Mouse (Mus musculus): Measurements from ENCODE around the gene Fcgr3. TPM values are rescaled to one million over a fixed set of nuclear protein-coding genes. Genes with fewer than 3 reads are reported as not detected.

Fcgr3 gene
- polyA plus RNA-seq, 1 experiment from 2014 or later: 13.9 TPM

GRCm38 (mm10) chr1:171044365-171045078 is 20.2 kb downstream of the Fcgr3 start:
- Histone ChIP-seq H3K4me3 (ENCODE audit: low read depth, low read length) (peak overlapping the region; percentile 60), H3K4me2 (replicated peaks; ENCODE audit: low read depth) (peak overlapping the region; percentile 58), H3K9ac (ENCODE audit: low read depth, low read length) (no peak overlapping the region), H3K4me1 (replicated peaks; ENCODE audit: control insufficient read depth, insufficient read depth, low read length) (no peaks in the 10 kb centered on the region), H3K9me3 (ENCODE audit: control insufficient read depth) (no peaks in the 10 kb centered on the region), H3K27me3 (replicated peaks; ENCODE audit: control insufficient read depth, insufficient read depth, low read length) (no peaks in the 10 kb centered on the region), H3K36me3 (ENCODE audit: control insufficient read depth, insufficient read depth) (no peaks in the 10 kb centered on the region), H3K27ac (ENCODE audit: low read depth, low read length) (no peak overlapping the region)
- TF ChIP-seq CTCF (IDR thresholded peaks at IDR 0.05; ENCODE audit: low read depth): no peak
- peak; percentile 92 for ATAC-seq
- under 1% methylated on average over 33 of the region's 33 CpGs for WGBS

- Histone ChIP-seq H3K27ac (ENCODE audit: low read depth, low read length) (no peak overlapping the region), H3K9me3 (ENCODE audit: control insufficient read depth) (no peaks in the 10 kb centered on the region), H3K4me3 (ENCODE audit: low read depth, low read length) (peak overlapping the region; percentile 60), H3K4me2 (replicated peaks; ENCODE audit: low read depth) (peak overlapping the region; percentile 58), H3K4me1 (replicated peaks; ENCODE audit: control insufficient read depth, insufficient read depth, low read length) (no peaks in the 10 kb centered on the region), H3K36me3 (ENCODE audit: control insufficient read depth, insufficient read depth) (no peaks in the 10 kb centered on the region), H3K9ac (ENCODE audit: low read depth, low read length) (no peak overlapping the region), H3K27me3 (replicated peaks; ENCODE audit: control insufficient read depth, insufficient read depth, low read length) (no peaks in the 10 kb centered on the region)
- 59% methylated on average over 3 of the region's 3 CpGs for WGBS
- TF ChIP-seq CTCF (IDR thresholded peaks at IDR 0.05; ENCODE audit: low read depth): peak; percentile 49
- ATAC-seq: no peak
Observed at GRCm38 (mm10) chr1:171043594-171044153, 21.1 kb downstream of the Fcgr3 start.

GRCm38 (mm10) chr1:171039880-171040279 is 24.9 kb downstream of the Fcgr3 start:
- no peaks in the 10 kb centered on the region for H3K9me3 ChIP-seq (ENCODE audit: control insufficient read depth)
- no peak for TF ChIP-seq CTCF (IDR thresholded peaks at IDR 0.05; ENCODE audit: low read depth)
- no peaks in the 10 kb centered on the region for H3K27me3 ChIP-seq (replicated peaks; ENCODE audit: control insufficient read depth, insufficient read depth, low read length)
- H3K9ac ChIP-seq (ENCODE audit: low read depth, low read length): no peak overlapping the region
- WGBS: 76% methylated on average over 7 of the region's 7 CpGs
- no peaks in the 10 kb centered on the region for H3K36me3 ChIP-seq (ENCODE audit: control insufficient read depth, insufficient read depth)
- H3K4me1 ChIP-seq (replicated peaks; ENCODE audit: control insufficient read depth, insufficient read depth, low read length): no peaks in the 10 kb centered on the region
- H3K4me3 ChIP-seq (ENCODE audit: low read depth, low read length): no peak overlapping the region
- ATAC-seq: no peak
- no peak overlapping the region for H3K4me2 ChIP-seq (replicated peaks; ENCODE audit: low read depth)
- no peak overlapping the region for H3K27ac ChIP-seq (ENCODE audit: low read depth, low read length)

GRCm38 (mm10) chr1:171039135-171039534 is 25.6 kb downstream of the Fcgr3 start:
- no peak overlapping the region for H3K9ac ChIP-seq (ENCODE audit: low read depth, low read length)
- H3K27ac ChIP-seq (ENCODE audit: low read depth, low read length): no peak overlapping the region
- no peak for ATAC-seq
- H3K4me1 ChIP-seq (replicated peaks; ENCODE audit: control insufficient read depth, insufficient read depth, low read length): no peaks in the 10 kb centered on the region
- H3K9me3 ChIP-seq (ENCODE audit: control insufficient read depth): no peaks in the 10 kb centered on the region
- H3K36me3 ChIP-seq (ENCODE audit: control insufficient read depth, insufficient read depth): no peaks in the 10 kb centered on the region
- TF ChIP-seq CTCF (IDR thresholded peaks at IDR 0.05; ENCODE audit: low read depth): no peak
- no peak overlapping the region for H3K4me2 ChIP-seq (replicated peaks; ENCODE audit: low read depth)
- H3K27me3 ChIP-seq (replicated peaks; ENCODE audit: control insufficient read depth, insufficient read depth, low read length): no peaks in the 10 kb centered on the region
- 82% methylated on average over 6 of the region's 6 CpGs for WGBS
- H3K4me3 ChIP-seq (ENCODE audit: low read depth, low read length): no peak overlapping the region

- H3K9me3 ChIP-seq (ENCODE audit: control insufficient read depth): no peaks in the 10 kb centered on the region
- no peak for TF ChIP-seq CTCF (IDR thresholded peaks at IDR 0.05; ENCODE audit: low read depth)
- WGBS: under 1% methylated on average over 47 of the region's 47 CpGs
Observed at GRCm38 (mm10) chr1:171037861-171038721, 26.6 kb downstream of the Fcgr3 start.

More at GRCm38 (mm10) chr1:171037861-171038721, 26.6 kb downstream of the Fcgr3 start:
- Histone ChIP-seq H3K4me3 (ENCODE audit: low read depth, low read length) (peak overlapping the region; percentile 96), H3K27ac (ENCODE audit: low read depth, low read length) (peak overlapping the region; percentile 90), H3K4me1 (replicated peaks; ENCODE audit: control insufficient read depth, insufficient read depth, low read length) (no peaks in the 10 kb centered on the region; the same call in 1 of the 2 replicates), H3K27me3 (replicated peaks; ENCODE audit: control insufficient read depth, insufficient read depth, low read length) (no peaks in the 10 kb centered on the region), H3K36me3 (ENCODE audit: control insufficient read depth, insufficient read depth) (no peaks in the 10 kb centered on the region), H3K9ac (ENCODE audit: low read depth, low read length) (peak overlapping the region; percentile 74), H3K4me2 (replicated peaks; ENCODE audit: low read depth) (peak overlapping the region; percentile 65)
- peak; percentile 82 for ATAC-seq
